Mouse (Mus musculus): ENCODE data around the gene Hoxb6.

Gene Hoxb6

DNA sequence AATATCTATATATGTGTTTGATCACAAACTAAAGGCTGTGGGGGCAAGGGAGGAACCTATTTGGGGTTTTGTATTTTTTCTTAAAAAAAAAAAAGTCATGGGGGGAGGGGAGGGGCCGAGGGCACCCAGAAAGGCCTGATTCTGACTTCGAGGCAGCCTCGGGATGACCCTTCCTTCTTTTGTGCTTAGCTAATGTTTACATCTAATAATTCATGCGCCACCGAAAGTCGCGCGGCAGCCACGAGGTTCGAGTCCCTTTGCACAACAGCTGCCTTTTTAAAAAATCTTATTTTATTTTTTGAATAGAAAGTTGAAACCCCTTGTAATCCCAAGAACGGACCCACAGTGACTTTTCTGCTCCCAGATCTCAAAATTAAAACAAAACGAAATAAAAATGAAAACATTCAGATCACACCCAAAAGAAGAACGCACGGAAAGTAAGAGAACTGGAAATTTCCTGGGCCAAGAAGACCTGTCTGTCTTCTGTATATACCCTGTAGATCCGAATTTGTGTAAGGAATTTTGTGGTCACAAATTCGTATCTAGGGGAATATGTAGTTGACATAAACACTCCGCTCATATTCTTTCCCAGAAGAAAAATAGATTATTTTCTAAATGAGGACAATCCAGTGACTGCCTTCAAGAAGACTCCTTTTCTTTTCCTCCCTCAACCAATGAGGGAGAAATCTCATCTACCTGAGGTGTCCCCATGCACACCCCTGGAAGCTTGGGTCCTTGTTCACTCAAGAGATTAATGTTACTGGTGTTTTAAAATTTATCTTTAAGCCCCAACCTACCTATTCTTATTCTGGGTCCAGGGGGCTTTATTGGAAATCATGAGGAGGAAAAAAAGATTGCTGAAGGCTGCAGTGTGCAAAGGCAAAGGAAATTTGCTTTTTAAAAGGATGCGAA lies 24.7 kb downstream of the Hoxb6 start:
- DNase-seq (ENCODE audit: low spot score in 2 of 2), result no peak

DNA sequence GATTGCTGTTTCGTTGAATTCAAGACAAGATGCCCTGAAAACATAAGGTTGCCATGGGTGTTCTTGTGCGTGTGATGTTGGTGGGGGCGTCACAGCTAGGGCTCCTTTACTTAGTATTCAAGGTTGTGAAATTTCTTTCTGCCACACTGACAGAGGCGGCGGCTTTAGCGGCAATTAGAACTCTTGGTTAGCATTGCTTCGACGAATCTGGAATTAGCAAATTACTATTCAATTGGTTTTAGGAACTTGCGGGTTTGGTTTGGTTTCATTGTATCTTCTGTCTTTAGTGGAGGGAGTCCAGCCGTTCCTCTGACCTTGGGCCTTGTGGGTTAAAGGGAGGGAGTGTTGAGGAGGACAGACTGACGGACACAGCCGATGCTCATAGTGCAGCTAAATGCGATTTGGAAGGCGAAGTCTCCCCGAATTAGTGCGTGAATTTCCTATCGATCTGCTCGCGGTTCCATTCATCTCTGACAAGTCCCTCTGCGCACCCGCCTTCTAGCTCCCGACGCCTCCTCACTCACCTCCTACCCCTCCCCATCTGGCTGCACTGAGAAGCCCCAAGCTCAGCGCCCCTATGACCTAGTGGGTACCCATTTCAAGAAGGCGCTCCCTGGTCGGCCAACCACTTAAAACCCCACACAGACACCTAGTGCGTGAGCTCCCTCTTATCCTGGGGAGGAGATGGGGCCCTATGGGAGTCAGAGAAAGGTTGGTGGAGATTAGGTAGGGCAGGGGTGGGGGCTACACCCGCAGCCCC lies 25.5 kb downstream of the Hoxb6 start, which contains the start of gene Hoxb4:
Gene Hoxb4, plus strand, starts transcription at position 660 of the 760 bp plus-strand sequence.
- DNase-seq (ENCODE audit: low spot score in 2 of 2), result no peak

DNA sequence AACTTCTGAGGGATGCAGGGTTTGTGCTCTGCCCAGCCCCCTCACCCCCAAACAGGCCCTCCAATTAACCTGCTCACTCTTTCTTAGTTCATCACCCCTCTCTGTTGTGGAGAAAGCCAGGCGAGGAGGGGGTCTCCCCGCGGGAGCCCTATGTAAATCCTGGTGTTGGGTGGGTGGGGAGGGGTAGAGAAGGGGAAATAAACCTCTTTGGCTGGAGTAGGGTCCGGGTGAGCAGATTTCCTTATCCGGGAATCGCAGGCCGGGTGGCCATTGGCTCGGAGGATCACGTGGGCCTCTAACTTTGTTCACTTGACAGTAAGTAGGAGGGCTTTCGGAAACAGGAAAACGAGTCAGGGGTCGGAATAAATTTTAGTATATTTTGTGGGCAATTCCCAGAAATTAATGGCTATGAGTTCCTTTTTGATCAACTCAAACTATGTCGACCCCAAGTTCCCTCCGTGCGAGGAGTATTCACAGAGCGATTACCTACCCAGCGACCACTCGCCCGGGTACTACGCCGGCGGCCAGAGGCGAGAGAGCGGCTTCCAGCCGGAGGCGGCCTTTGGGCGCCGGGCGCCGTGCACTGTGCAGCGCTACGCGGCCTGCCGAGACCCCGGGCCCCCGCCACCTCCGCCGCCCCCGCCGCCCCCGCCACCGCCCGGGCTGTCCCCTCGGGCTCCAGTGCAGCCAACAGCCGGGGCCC lies 26.2 kb downstream of the Hoxb6 start:
- DNase-seq (ENCODE audit: low spot score in 2 of 2), result no peak

DNA sequence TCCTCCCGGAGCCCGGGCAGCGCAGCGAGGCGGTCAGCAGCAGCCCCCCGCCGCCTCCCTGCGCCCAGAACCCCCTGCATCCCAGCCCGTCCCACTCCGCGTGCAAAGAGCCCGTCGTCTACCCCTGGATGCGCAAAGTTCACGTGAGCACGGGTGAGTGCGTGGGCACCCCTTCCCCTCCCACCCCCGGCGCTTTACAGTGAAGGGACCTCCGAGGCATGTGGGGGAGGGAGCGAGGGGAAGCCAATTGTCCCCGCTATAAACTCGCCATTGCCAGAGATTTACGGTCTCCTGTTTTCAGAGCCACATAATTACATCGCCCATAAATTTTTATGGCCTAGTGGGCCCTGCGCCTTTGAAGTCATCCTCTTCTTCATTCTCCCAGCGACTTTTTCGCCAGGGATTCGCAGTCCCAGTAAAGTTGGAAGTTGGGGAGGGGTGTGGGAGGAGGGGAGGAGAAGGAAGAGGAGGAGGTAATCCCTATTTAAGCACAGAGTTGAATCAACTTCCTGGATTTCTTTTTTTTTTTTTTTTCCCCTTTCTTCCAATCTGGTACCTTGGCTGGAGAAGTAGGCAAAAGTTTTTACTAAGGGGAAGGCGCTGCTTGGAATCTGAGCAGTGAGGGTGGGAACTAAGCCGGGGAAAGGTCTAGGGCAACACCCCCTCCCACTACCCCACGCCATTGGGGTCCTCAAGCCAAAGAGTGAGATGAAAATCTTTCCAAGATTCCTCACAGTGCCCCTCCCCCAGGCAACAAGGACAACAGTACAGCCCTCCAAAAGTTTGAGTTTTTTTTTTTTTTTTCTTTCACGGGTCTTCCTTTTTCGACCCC lies 27.0 kb downstream of the Hoxb6 start:
- no peak for DNase-seq (ENCODE audit: low spot score in 2 of 2)

DNA sequence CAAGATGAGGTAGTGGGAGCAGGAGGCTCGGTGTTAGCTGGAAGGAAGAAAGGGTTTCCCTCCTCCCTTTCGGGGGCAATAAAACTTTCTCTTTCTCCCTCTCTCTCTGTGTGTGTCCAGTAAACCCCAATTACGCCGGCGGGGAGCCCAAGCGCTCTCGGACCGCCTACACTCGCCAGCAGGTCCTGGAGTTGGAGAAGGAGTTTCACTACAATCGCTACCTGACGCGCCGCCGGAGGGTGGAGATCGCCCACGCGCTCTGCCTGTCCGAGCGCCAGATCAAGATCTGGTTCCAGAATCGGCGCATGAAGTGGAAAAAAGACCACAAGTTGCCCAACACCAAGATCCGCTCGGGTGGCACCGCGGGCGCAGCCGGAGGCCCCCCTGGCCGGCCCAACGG lies 27.6 kb downstream of the Hoxb6 start:
- DNase-seq (ENCODE audit: low spot score in 2 of 2), result no peak

DNA sequence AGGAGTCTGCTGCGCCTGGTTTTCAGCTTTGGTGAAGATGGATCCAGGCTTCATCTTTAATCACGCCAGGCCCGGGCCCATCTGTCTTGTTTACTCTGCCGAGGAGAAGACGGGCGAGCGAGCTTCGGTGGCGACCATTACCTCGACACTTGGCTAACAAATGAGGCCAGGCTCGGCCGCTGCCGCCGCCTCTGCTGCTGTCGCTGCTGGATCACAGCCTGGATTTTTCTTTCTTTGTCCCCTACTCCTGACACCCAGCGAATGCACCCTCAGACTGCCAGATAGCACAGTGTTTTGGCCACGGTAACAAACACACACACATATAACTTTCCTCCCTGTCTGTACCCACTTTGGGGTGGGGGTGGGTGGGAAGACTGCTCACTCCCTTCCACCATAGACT lies 28.4 kb downstream of the Hoxb6 start:
- DNase-seq (ENCODE audit: low spot score in 2 of 2), result no peak

DNA sequence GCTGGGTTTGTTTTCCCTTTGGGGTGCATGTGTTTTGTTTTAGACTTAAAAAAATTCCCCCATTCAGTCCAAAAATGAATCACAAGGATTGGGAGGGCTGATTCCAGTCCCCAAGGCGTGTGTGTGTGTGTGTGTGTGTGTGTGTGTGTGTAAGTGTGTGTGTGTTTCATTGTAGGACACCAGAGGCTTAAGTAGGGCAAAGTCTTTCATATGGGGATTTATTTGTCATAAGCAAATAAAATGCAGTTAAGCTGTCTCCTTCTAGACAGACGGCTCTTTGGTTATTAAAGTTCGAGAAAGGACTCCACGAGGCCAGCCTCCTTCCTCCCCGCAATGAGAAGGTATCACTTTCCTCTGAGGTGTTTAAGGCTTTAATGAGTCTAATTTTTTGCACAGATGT lies 29.6 kb downstream of the Hoxb6 start:
- no peak for DNase-seq (ENCODE audit: low spot score in 2 of 2)

DNA sequence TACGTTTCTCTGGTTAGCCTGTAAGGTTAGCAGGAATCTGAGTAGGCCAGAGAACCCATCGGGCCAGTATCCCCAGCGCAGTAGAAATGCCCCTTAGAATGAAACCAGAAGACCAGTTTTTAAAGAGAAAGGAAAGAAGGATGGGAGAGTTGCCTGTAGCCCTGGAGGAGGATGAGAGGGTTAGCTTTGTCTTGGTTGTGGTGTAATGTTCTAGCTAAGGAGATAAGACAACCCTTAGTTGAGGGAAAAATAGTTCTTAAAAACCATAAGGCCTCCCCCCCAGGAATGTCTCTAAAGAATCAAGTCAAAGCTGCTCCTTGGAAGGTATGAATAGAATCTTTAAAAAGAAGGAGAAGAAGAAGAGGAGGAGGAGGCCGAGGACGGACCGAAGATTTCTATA lies 30.5 kb downstream of the Hoxb6 start:
- no peak for DNase-seq (ENCODE audit: low spot score in 2 of 2)

DNA sequence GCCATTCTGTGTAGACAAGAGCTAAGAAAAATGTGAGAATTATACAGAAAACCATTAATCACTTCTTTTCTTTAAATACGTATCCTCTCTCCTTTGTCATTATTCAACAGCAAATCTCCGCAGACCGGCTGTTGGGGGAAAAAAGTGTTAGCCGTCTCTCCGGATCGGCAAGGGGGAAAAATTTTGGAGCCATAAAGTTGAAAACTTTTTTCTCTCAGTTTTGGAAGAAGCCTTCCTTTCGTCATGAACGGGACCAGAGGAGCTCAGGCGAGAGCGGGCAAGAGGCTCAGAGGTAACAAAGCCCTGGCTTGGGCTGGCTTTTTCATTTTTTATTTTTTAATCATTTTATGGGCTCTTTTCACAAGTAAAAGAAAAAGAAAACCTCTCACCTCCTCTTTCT lies 30.9 kb downstream of the Hoxb6 start, which contains the start of gene Hoxb3:
Gene Hoxb3, plus strand, starts transcription at position 173 of the 400 bp plus-strand sequence.
- no peak for DNase-seq (ENCODE audit: low spot score in 2 of 2)

DNA sequence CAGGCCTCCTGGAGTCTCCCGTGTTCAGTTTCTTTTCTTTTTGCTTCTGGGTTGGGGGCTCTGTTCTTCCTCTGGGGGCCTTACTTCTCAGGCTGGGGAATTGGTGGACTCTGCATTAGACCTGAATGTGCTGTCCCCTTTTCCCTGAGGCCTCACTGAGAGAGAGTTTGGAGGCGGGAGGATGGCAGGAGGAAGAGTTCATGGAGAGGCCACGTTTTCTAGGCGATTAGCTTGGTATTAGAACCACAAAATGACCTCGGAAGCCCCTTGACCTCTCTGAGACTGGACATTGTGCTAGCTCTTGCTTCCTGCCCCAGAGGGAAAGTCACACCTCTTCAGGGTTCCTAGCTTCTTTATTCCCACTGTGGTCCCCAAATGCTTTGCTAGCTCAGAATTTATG lies 31.8 kb downstream of the Hoxb6 start:
- no peak for DNase-seq (ENCODE audit: low spot score in 2 of 2)

DNA sequence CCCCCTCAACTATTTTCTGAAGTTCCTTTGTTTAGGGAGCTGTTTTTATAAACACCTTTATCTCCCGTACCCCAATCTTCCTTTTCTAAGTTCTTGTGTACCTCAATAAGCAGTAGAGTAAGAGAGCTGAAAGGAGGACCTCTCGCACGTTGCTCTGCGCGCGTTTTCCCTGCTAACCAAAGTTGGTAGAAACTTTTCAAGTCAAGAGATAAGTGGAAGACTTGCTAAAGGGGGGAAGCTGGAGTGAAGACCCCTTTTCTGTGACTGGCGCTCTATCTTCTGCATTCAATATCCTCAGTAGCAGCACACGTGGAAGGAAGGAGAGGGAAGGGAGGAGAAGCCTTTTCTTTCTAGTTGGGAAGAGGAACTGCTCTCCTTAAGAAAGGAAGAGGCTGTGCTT lies 32.7 kb downstream of the Hoxb6 start:
- DNase-seq (ENCODE audit: low spot score in 2 of 2), result no peak

DNA sequence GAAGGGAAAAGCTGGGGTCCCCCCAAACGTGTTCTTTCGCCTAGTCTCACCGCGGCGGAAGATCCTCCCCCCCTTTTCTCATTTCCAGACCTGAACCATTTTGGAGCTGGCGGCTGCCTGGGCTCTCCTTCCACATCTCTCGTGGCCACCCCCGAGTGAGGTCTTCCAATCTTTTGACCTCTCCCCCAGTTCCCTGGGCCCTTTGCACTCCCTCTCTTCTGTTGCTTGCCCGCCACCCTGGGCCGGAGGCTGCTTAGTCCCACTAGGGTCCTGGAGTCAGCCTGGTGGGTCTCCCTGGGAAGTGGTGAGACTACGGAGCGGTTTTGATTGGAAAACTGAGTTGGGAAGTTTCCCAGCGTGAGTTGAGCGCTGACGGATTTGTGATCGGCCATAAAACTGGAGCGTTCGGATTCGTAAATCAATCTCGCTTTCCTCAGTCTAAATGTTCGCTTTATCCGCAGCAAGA lies 33.5 kb downstream of the Hoxb6 start:
- DNase-seq (ENCODE audit: low spot score in 2 of 2), result no peak

DNA sequence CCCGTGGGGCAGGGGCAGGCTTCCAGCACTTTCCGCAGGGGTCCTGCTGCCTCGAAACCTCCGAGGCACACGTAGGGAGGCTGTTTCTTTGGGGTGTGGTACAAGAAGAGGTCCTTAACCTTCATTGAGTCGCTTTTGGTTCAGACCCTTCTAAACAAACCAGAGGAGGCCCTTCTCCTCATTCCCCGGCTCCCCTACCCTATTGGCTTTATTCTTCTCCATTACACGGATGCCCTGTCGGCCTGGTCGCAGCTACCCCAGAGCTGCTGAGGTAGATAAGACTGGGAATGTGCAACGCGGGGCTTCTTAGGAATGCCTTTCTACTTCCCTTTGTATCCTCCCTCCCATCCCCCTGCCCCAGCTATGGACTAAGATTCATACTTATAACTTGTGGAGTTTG lies 34.4 kb downstream of the Hoxb6 start:
- DNase-seq (ENCODE audit: low spot score in 2 of 2), result no peak

DNA sequence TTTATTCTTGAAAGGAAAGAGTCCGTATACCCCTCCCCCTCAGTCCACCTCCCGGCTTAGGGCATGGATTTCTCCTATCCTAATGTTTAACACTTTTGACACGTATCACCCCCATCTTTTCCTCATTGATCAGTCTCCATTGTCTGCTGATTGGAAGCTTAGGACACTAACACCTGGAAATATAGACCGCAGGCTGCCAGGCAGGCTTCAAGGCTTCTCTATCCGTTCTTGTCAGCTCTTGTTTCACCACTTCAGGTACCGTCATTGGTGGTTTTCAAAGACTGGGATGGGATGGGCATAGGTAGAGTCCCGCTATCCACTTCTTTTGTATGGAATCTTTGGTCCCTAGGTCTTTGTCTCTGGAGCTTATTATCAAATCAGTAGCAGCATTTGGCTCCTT lies 34.8 kb downstream of the Hoxb6 start:
- DNase-seq (ENCODE audit: low spot score in 2 of 2), result no peak

DNA sequence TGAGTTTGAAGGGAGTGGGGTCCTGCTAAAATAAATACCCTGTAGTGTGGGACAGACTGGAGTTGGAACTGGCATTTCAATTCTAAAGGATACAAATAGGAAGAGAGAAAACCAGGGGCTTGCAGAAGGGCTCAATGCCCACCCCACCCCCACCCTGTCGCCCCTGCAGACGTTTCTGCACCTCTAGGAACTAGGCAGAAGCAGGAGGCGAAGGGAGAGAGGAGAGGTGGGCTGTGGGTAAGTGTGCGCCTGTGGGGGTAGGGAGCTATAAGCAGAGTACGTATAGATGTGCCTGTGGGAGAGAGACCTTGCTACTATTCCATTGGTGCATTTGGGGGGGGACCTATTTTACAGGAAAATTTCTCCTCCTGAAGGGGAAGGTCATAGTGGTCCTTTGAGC lies 35.5 kb downstream of the Hoxb6 start:
- no peak for DNase-seq (ENCODE audit: low spot score in 2 of 2)

DNA sequence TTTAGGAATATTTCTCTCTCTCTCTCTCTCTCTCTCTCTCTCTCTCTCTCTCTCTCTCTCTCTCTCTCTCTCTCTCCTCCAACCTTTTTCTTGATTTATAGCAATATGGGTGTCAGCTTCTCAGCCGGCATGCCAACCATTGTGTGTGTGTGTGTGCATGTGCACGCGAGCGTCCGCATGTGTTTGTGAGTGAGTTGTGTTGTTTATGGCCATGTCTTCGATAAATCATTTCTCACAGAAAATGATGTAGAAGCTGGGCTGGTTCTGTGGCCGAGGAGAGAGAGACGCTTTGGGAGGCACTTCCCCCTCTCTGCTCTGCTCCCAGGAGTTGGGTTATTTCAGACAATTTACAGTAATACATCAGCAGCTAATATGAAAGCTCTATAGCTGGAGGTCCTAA lies 36.3 kb downstream of the Hoxb6 start:
- no peak for DNase-seq (ENCODE audit: low spot score in 2 of 2)

DNA sequence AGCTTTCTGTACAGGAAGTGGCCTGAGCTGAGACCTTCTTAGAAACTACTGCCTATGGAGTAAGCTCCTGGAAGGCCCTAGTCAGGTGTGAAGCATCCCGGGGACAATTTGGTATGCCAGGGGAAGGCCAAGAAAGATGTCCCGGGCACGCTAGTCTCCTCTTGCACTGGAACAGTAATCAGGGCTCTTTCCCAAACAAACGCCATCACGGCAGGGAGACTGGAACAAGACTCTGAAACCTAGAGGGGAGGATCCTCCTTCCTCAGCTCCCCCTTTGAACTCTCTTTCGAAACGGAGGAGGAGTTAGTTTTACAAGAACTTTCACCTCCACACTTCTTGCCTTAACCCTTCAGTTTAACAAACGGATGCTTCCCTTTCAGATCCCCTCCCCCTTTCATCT lies 39.8 kb downstream of the Hoxb6 start:
- DNase-seq (ENCODE audit: low spot score in 2 of 2), result no peak

DNA sequence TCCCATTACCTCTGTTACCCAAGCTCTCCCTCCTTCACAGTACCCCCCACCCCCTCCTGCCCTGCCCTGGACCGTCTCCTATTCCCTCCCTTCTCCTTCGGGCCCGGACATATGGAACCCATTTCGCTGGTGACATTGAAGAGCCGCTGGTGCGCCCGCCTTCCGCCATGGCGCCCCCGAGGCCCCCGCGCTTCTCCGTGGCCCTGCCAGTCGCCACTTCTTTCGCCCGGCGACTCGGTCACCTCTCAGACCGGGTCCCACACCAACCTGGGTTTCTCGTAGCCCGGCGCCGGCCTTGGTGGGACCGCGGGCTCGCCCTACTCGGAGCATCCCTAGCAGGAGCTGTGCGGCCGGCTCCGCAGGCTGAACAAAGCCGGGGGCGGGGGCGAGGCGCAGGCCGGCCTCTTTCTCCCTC lies 40.3 kb downstream of the Hoxb6 start:
- no peak for DNase-seq (ENCODE audit: low spot score in 2 of 2)

DNA sequence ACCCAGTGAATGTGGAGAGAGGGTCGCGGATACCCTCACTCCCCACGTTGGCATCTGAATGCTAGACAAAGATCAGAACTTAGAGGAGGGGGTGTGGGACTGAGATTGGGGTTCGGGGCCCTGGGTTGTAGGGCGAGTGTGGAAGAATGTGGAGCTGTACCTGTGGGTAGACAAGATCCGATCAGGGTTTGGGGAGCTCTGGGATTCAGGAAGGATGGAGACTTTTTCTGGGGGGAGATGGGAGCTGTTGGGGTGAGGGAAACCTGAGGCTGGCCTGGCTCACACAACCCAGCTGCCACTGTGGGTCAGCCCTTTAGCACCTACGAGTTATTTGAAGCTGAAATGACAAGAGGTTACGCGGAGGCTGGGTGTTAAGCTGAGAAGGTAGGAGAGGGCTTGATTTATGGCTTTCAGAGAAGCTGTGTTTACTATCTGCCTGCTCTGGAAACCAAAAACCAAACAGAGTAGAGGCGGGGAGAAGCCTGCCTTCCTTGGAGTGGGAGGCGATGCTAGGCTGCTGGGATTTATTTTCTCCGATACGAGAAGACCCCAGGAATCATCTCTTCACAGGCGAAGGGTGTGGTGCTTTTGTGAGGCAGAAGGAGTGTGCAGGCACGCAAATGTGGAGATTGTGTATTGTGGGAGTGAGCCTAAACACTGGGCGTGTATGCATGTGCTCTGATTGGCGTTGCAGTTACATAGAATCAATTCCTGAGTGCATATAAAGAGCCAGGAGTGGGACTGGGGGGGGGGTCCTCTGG lies 41.1 kb downstream of the Hoxb6 start:
- no peak for DNase-seq (ENCODE audit: low spot score in 2 of 2)

DNA sequence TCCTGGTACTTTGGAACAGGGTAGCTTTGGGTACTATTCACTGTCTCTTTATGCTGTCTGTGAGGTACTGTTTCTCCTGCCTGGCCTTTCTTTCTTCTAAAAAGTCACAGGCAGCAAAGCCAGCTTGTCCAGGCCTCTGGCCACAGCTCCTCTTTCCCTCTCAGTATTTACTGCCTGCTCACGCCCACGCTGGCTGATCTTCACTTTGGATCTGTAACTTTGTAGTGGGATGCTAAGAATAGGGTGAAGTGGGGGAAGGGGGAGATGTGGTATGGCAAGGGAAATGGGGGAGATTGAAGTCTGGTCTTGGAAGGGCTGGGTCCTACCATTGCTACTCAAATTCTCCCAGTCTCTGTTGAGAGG lies 41.7 kb downstream of the Hoxb6 start:
- no peak for DNase-seq (ENCODE audit: low spot score in 2 of 2)

DNA sequence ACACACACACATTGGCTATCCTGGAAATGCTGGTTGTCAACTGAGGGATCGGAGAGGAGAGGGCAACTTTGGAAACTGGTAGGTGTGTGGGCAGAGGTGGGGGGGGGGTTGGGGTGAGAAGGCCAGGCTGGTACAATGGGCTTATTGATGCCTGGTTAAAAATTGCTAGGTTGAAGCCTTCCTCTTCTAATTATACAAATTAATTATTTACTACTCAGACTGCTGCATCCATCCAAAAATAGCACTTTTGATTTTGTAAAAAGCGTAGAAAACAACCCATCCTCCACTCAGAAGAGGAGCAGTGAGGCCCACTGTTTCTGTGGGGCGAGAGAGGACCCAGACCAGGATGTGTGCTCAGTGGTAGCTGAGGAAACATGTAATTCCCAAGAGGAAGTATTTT lies 42.7 kb downstream of the Hoxb6 start:
- DNase-seq (ENCODE audit: low spot score in 2 of 2), result no peak

Data from left cerebral cortex, adult 9 months (tissue).